Mouse (Mus musculus): Measurements from ENCODE around the gene Stpg1. TPM values are rescaled to one million over a fixed set of nuclear protein-coding genes. Genes with fewer than 3 reads are reported as not detected.

The Stpg1 gene
- total and polyA plus RNA-seq, 3 experiments: 0.44 TPM; not detected in 2

- H3K36me3 ChIP-seq (replicated peaks): no peaks in the 10 kb centered on the region
- ATAC-seq (ENCODE audit: extremely low read depth, insufficient number of reproducible peaks, low FRiP score, poor library complexity, severe bottlenecking): no peak
- TF ChIP-seq GATA1 (IDR thresholded peaks at IDR 0.05; ENCODE audit: borderline replicate concordance, low read length) (no peak), POLR2AphosphoS5 (IDR thresholded peaks at IDR 0.05; ENCODE audit: insufficient replicate concordance, low read depth, low read length) (no peak), TAL1 (conservative IDR thresholded peaks at IDR 0.05; ENCODE audit: low read depth, low read length) (no peak), CTCF (IDR thresholded peaks at IDR 0.05; ENCODE audit: low read depth, low read length) (no peak), GATA2 (IDR thresholded peaks at IDR 0.05; ENCODE audit: borderline replicate concordance, low read depth, low read length) (no peak)
- peaks cover 3% of the 10 kb centered on the region; the same call in 1 of the 2 replicates for H3K4me1 ChIP-seq (ENCODE audit: insufficient read depth, low read depth, low read length)
- peaks cover 6% of the 10 kb centered on the region for H3K27me3 ChIP-seq (ENCODE audit: insufficient read depth, low read length)
- DNase-seq (ENCODE audit: low spot score): no peak
- H3K9me3 ChIP-seq (replicated peaks): peaks cover 2% of the 10 kb centered on the region
- H3K4me3 ChIP-seq (ENCODE audit: low read depth, low read length): no peak overlapping the region
These were observed 11.2 kb downstream of the Stpg1 start for GRCm38 (mm10) chr4:135505794-135506193.

DNA sequence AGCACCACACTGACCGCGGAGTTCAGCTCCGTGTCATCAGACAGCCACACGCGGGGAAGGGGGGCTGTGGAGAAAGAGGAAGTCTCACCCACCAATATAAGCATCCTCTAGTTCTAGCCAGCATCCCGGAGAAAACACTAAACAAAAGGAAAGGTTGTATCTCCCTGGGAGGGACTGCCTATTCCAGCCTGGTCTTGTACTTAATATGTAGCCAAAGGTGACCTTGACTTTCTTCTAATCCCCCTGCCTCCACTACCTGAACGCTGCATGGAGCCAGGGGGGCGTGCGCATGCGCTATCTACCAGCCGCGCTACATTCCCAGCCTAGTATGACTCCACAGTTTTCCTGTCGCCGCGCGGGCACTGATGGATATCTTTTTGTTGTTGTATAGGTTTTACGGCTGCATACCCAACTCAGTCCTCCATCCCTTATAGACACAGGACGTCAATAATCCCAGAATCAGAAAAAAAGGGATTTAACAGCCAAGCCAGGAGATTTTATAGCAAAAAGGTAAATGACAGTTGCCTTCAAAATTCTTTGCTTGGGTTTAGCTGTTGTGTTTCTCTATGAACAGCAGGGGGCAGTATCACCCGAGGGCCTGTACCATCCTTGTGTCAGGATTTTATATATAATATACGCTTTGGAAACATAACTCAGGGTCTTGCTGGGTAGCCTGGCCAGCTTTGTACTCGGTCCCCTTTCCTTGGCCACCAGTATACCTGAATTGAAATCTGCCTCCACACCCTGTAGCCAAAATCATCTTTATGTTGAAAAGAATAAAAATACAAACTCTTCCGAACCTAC, 13.2 kb downstream of the Stpg1 start:
- DNase-seq (ENCODE audit: low spot score) (peak; percentile 13), ATAC-seq (ENCODE audit: extremely low read depth, insufficient number of reproducible peaks, low FRiP score, poor library complexity, severe bottlenecking) (no peak)
- H3K4me1 ChIP-seq (ENCODE audit: insufficient read depth, low read depth, low read length): peaks cover 3% of the 10 kb centered on the region; the same call in 1 of the 2 replicates
- H3K36me3 ChIP-seq (replicated peaks): no peaks in the 10 kb centered on the region
- H3K9me3 ChIP-seq (replicated peaks): no peaks in the 10 kb centered on the region
- TF ChIP-seq GATA2 (IDR thresholded peaks at IDR 0.05; ENCODE audit: borderline replicate concordance, low read depth, low read length) (no peak), GATA1 (IDR thresholded peaks at IDR 0.05; ENCODE audit: borderline replicate concordance, low read length) (no peak), POLR2AphosphoS5 (IDR thresholded peaks at IDR 0.05; ENCODE audit: insufficient replicate concordance, low read depth, low read length) (no peak), TAL1 (conservative IDR thresholded peaks at IDR 0.05; ENCODE audit: low read depth, low read length) (no peak), CTCF (IDR thresholded peaks at IDR 0.05; ENCODE audit: low read depth, low read length) (no peak)
- H3K4me3 ChIP-seq (ENCODE audit: low read depth, low read length): no peak overlapping the region
- peaks cover 13% of the 10 kb centered on the region for H3K27me3 ChIP-seq (ENCODE audit: insufficient read depth, low read length)

- Histone ChIP-seq H3K36me3 (replicated peaks) (no peaks in the 10 kb centered on the region), H3K9me3 (replicated peaks) (no peaks in the 10 kb centered on the region), H3K4me1 (ENCODE audit: insufficient read depth, low read depth, low read length) (peaks cover 3% of the 10 kb centered on the region; the same call in 1 of the 2 replicates), H3K4me3 (ENCODE audit: low read depth, low read length) (no peak overlapping the region), H3K27me3 (ENCODE audit: insufficient read depth, low read length) (peaks cover 9% of the 10 kb centered on the region)
- peak; percentile 26 for DNase-seq (ENCODE audit: low spot score)
- peak; percentile 36 for TF ChIP-seq CTCF (IDR thresholded peaks at IDR 0.05; ENCODE audit: low read depth, low read length)
- no peak for TF ChIP-seq GATA1 (IDR thresholded peaks at IDR 0.05; ENCODE audit: borderline replicate concordance, low read length)
- ATAC-seq (ENCODE audit: extremely low read depth, insufficient number of reproducible peaks, low FRiP score, poor library complexity, severe bottlenecking): no peak
These were observed 13.9 kb downstream of the Stpg1 start for GRCm38 (mm10) chr4:135508419-135509039.

GRCm38 (mm10) chr4:135509515-135509914, 14.9 kb downstream of the Stpg1 start:
- peaks cover 9% of the 10 kb centered on the region; the same call in 1 of the 2 replicates for H3K27me3 ChIP-seq (ENCODE audit: insufficient read depth, low read length)
- TF ChIP-seq GATA1 (IDR thresholded peaks at IDR 0.05; ENCODE audit: borderline replicate concordance, low read length) (no peak), POLR2AphosphoS5 (IDR thresholded peaks at IDR 0.05; ENCODE audit: insufficient replicate concordance, low read depth, low read length) (no peak), CTCF (IDR thresholded peaks at IDR 0.05; ENCODE audit: low read depth, low read length) (no peak), GATA2 (IDR thresholded peaks at IDR 0.05; ENCODE audit: borderline replicate concordance, low read depth, low read length) (no peak), TAL1 (conservative IDR thresholded peaks at IDR 0.05; ENCODE audit: low read depth, low read length) (no peak)
- H3K9me3 ChIP-seq (replicated peaks): no peaks in the 10 kb centered on the region
- H3K36me3 ChIP-seq (replicated peaks): no peaks in the 10 kb centered on the region
- H3K4me1 ChIP-seq (ENCODE audit: insufficient read depth, low read depth, low read length): peaks cover 3% of the 10 kb centered on the region; the same call in 1 of the 2 replicates
- no peak overlapping the region for H3K4me3 ChIP-seq (ENCODE audit: low read depth, low read length)
- DNase-seq (ENCODE audit: low spot score) (no peak), ATAC-seq (ENCODE audit: extremely low read depth, insufficient number of reproducible peaks, low FRiP score, poor library complexity, severe bottlenecking) (no peak)

DNA sequence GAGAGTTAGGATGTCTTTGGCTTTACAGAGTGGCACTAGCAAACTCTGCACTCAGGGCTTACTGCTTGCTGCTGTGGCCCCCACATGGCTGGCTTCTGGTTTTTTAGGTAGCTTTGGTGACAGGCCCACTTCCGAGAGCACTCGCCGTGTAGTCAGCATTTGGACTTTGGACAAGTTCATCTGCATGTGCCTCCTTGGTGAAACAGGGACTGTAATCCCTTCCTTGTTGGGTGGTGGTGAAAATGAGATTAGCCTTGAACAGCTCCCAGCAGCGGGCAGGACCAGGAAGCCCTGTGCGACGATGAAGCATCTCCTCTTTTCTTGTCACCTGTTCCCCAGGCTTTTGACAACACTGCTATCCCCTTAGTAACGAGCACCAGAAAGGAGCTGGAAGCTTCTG, 19.3 kb downstream of the Stpg1 start:
- H3K4me1 ChIP-seq (ENCODE audit: insufficient read depth, low read depth, low read length): no peaks in the 10 kb centered on the region
- peaks cover 9% of the 10 kb centered on the region; the same call in 1 of the 2 replicates for H3K27me3 ChIP-seq (ENCODE audit: insufficient read depth, low read length)
- TF ChIP-seq TAL1 (conservative IDR thresholded peaks at IDR 0.05; ENCODE audit: low read depth, low read length): no peak
- no peak for TF ChIP-seq POLR2AphosphoS5 (IDR thresholded peaks at IDR 0.05; ENCODE audit: insufficient replicate concordance, low read depth, low read length)
- no peak for TF ChIP-seq GATA2 (IDR thresholded peaks at IDR 0.05; ENCODE audit: borderline replicate concordance, low read depth, low read length)
- no peak for TF ChIP-seq CTCF (IDR thresholded peaks at IDR 0.05; ENCODE audit: low read depth, low read length)
- TF ChIP-seq GATA1 (IDR thresholded peaks at IDR 0.05; ENCODE audit: borderline replicate concordance, low read length): no peak
- no peak overlapping the region for H3K4me3 ChIP-seq (ENCODE audit: low read depth, low read length)
- ATAC-seq (ENCODE audit: extremely low read depth, insufficient number of reproducible peaks, low FRiP score, poor library complexity, severe bottlenecking) (no peak), DNase-seq (ENCODE audit: low spot score) (no peak)
- no peaks in the 10 kb centered on the region for H3K9me3 ChIP-seq (replicated peaks)
- no peaks in the 10 kb centered on the region for H3K36me3 ChIP-seq (replicated peaks)

DNA sequence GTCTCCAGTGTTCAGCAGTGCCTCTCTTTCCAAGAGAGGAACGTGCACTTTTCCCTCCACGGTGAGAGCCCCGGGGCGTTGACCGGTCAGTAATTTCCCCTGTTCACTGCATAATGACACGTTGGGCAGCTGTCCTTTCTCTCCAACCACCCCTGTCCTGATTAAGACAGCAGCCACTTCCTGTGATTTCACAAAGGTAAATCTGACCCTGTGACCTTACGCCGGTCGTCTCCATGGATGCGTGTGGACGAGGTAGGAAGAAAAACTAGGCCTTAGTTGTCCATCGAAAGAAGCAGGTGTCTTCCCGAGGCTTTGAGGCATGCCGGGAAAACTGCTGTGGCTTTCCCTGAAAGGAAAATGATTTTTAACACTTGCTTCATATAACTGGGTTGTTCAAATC, 20.3 kb downstream of the Stpg1 start:
- ATAC-seq (ENCODE audit: extremely low read depth, insufficient number of reproducible peaks, low FRiP score, poor library complexity, severe bottlenecking) (no peak), DNase-seq (ENCODE audit: low spot score) (no peak)
- Histone ChIP-seq H3K4me3 (ENCODE audit: low read depth, low read length) (no peak overlapping the region), H3K36me3 (replicated peaks) (no peaks in the 10 kb centered on the region), H3K4me1 (ENCODE audit: insufficient read depth, low read depth, low read length) (no peaks in the 10 kb centered on the region), H3K9me3 (replicated peaks) (no peaks in the 10 kb centered on the region), H3K27me3 (ENCODE audit: insufficient read depth, low read length) (peaks cover 9% of the 10 kb centered on the region; the same call in 1 of the 2 replicates)
- no peak for TF ChIP-seq POLR2AphosphoS5 (IDR thresholded peaks at IDR 0.05; ENCODE audit: insufficient replicate concordance, low read depth, low read length)
- TF ChIP-seq TAL1 (conservative IDR thresholded peaks at IDR 0.05; ENCODE audit: low read depth, low read length): no peak
- no peak for TF ChIP-seq GATA1 (IDR thresholded peaks at IDR 0.05; ENCODE audit: borderline replicate concordance, low read length)
- TF ChIP-seq GATA2 (IDR thresholded peaks at IDR 0.05; ENCODE audit: borderline replicate concordance, low read depth, low read length): no peak
- no peak for TF ChIP-seq CTCF (IDR thresholded peaks at IDR 0.05; ENCODE audit: low read depth, low read length)

All from G1E (cell line).